In the genomic region with DNA sequence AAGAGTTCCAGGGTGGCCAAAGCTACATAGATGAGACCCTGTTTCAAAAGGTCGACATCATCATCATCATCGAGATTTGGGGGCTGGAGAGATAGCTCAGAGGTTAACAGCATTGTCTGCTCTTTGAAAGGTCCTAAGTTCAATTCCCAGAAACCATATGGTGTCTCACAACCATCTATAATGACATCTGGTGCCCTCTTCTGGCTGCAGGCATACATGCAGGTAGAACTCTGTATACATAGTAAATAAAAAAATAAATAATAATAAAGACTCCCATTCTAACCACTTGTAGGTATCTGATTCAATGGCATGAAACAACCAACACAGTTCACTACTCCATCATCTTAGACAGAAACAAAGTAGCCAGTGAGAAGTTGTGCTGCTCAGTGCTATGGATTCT, we compare ENCODE assay signal across 10 mouse cellular contexts. TPM values are rescaled to one million over a fixed set of nuclear protein-coding genes. Genes with fewer than 3 reads are reported as not detected.
A peak's percentile ranks its signal among the peaks of the same experiment; 100 is the strongest.
DNase-seq lines count a peak whose midpoint lies in the region; ATAC-seq and TF ChIP-seq lines count a peak whose summit lies in the region.
"Had no signal": no experiment of that assay in that cellular context is flagged by ENCODE, and none has a peak within 500 bp of the region (broad histone marks: within the 10 kb centered on the region; RNA-seq: fewer than 3 reads in every experiment).

No protein-coding gene starts in this region.

- H3K4me1 ChIP-seq in intestine, postnatal 0 days (replicated peaks; ENCODE audit: control insufficient read depth, insufficient read depth, low read length) = no peaks in the 10 kb centered on the region
- H3K4me1 ChIP-seq in intestine, embryonic 16.5 days (ENCODE audit: control insufficient read depth, insufficient read depth, low read length) = peaks cover 6% of the 10 kb centered on the region; the same call in 1 of the 2 replicates
- H3K4me1 ChIP-seq: lung, embryonic 15.5 days; midbrain, embryonic 12.5 days had no signal

- 49% methylated on average over 2 of the region's 2 CpGs for whole genome bisulfite sequencing in intestine, postnatal 0 days
- WGBS in intestine, embryonic 16.5 days = 38% methylated on average over 2 of the region's 2 CpGs

- H3K27me3 ChIP-seq in intestine, postnatal 0 days (replicated peaks; ENCODE audit: control insufficient read depth, insufficient read depth, low read length) = no peaks in the 10 kb centered on the region
- H3K27me3 ChIP-seq in intestine, embryonic 16.5 days (replicated peaks; ENCODE audit: control insufficient read depth, insufficient read depth, low read length) = no peaks in the 10 kb centered on the region
- H3K27me3 ChIP-seq: lung, embryonic 15.5 days had no signal

- no peak overlapping the region for H3K9ac ChIP-seq in intestine, postnatal 0 days (ENCODE audit: low read depth, low read length)
- no peak overlapping the region for H3K9ac ChIP-seq in intestine, embryonic 16.5 days (ENCODE audit: low read depth, low read length)
- H3K9ac ChIP-seq: lung, embryonic 15.5 days; midbrain, embryonic 12.5 days had no signal

- H3K4me3 ChIP-seq in intestine, postnatal 0 days (ENCODE audit: low read depth, low read length) = no peak overlapping the region
- no peak overlapping the region for H3K4me3 ChIP-seq in intestine, embryonic 16.5 days (ENCODE audit: low read length)
- H3K4me3 ChIP-seq: lung, embryonic 15.5 days; midbrain, embryonic 12.5 days had no signal

- no peak overlapping the region for H3K4me2 ChIP-seq in intestine, postnatal 0 days (replicated peaks; ENCODE audit: low read depth)
- no peak overlapping the region for H3K4me2 ChIP-seq in intestine, embryonic 16.5 days (ENCODE audit: low read depth, low read length)
- H3K4me2 ChIP-seq: lung, embryonic 15.5 days; midbrain, embryonic 12.5 days had no signal

- H3K36me3 ChIP-seq in intestine, postnatal 0 days (ENCODE audit: control insufficient read depth, insufficient read depth) = no peaks in the 10 kb centered on the region
- no peaks in the 10 kb centered on the region for H3K36me3 ChIP-seq in intestine, embryonic 16.5 days (ENCODE audit: control insufficient read depth, insufficient read depth, low read length)
- H3K36me3 ChIP-seq: lung, embryonic 15.5 days; midbrain, embryonic 12.5 days had no signal

- ATAC-seq in intestine, postnatal 0 days = no peak
- no peak for ATAC-seq in intestine, embryonic 16.5 days

- peak; percentile 39 for DNase-seq in retina, postnatal 1 day
- DNase-seq in retina, embryonic 14.5 days (ENCODE audit: low spot score) = no peak
- peak; percentile 52 for DNase-seq in NIH3T3 (ENCODE audit: low read depth)
- no peak for DNase-seq in cerebellum, adult 11-12 months
- DNase-seq in thymus, adult 18-20 months = no peak

- no peaks in the 10 kb centered on the region for H3K9me3 ChIP-seq in intestine, postnatal 0 days (ENCODE audit: control insufficient read depth)
- H3K9me3 ChIP-seq in intestine, embryonic 16.5 days (ENCODE audit: control insufficient read depth, low read length) = no peaks in the 10 kb centered on the region
- H3K9me3 ChIP-seq: lung, embryonic 15.5 days; midbrain, embryonic 12.5 days had no signal

- peak; percentile 64 for TF ChIP-seq CTCF in intestine, postnatal 0 days (IDR thresholded peaks at IDR 0.05; ENCODE audit: low read depth)

- H3K27ac ChIP-seq in intestine, postnatal 0 days (ENCODE audit: low read depth, low read length) = peak overlapping the region; percentile 47; the same call in 1 of the 2 replicates
- H3K27ac ChIP-seq in intestine, embryonic 16.5 days (ENCODE audit: low read length) = no peak overlapping the region
- H3K27ac ChIP-seq: lung, embryonic 15.5 days; midbrain, embryonic 12.5 days had no signal

RNA-seq across cellular contexts. Expression of gene Nrarp, which starts 23.6 kb away (rescaled TPM):
- polyA plus RNA-seq in intestine, postnatal 0 days (2015; fragmentation: Nextera tagmentation; extraction: Ambion mirVana) = 15.9 and 16.5 TPM in 2 replicates
- 11.0 and 14.4 TPM in 2 replicates for polyA plus RNA-seq in intestine, embryonic 16.5 days (2015; fragmentation: Nextera tagmentation; extraction: Ambion mirVana)

RNA-seq across cellular contexts. Expression of gene Tor4a, which starts 39.7 kb away (rescaled TPM):
- 12.0 and 12.6 TPM in 2 replicates for polyA plus RNA-seq in intestine, postnatal 0 days (2015; fragmentation: Nextera tagmentation; extraction: Ambion mirVana)
- polyA plus RNA-seq in intestine, embryonic 16.5 days (2015; fragmentation: Nextera tagmentation; extraction: Ambion mirVana) = 23.0 and 23.4 TPM in 2 replicates

RNA-seq across cellular contexts. Expression of gene Nelfb, which starts 54.3 kb away (rescaled TPM):
- 41.4 and 45.6 TPM in 2 replicates for polyA plus RNA-seq in intestine, postnatal 0 days (2015; fragmentation: Nextera tagmentation; extraction: Ambion mirVana)
- polyA plus RNA-seq in intestine, embryonic 16.5 days (2015; fragmentation: Nextera tagmentation; extraction: Ambion mirVana) = 99.9 and 102 TPM in 2 replicates

RNA-seq across cellular contexts. Expression of gene Stpg3, which starts 57.4 kb away (rescaled TPM):
- not detected in 2 replicates for polyA plus RNA-seq in intestine, postnatal 0 days (2015; fragmentation: Nextera tagmentation; extraction: Ambion mirVana)
- polyA plus RNA-seq in intestine, embryonic 16.5 days (2015; fragmentation: Nextera tagmentation; extraction: Ambion mirVana) = not detected in 2 replicates
- polyA plus RNA-seq: lung, embryonic 15.5 days; midbrain, embryonic 12.5 days; spleen, adult 2 months had no signal

Comparison
In these comparisons a context has a peak if more than half of its experiments do, and no peak if none do; other contexts are left out.
1. DNase-seq: peak in retina, postnatal 1 day (single experiment) and NIH3T3 (single experiment); none in retina, embryonic 14.5 days (single experiment), cerebellum, adult 11-12 months (single experiment) and thymus, adult 18-20 months (0 of 2).